8 mouse cellular contexts compared by ENCODE assay signal in genomic region chr11:59759178-59759577, GRCm38 (mm10). TPM values are rescaled to one million over a fixed set of nuclear protein-coding genes. Genes with fewer than 3 reads are reported as not detected.
DNase-seq lines count a peak whose midpoint lies in the region; ATAC-seq and TF ChIP-seq lines count a peak whose summit lies in the region.

No protein-coding gene starts in this region.

- peak; percentile 66 for DNase-seq in ovary, adult 18-20 months (ENCODE audit: low spot score)
- DNase-seq in ovary, postnatal 10 days (ENCODE audit: low spot score): no peak
- DNase-seq in cerebellum, adult 11 months: peak; percentile 90
- DNase-seq in heart, adult 11 months: peak; percentile 97
- peak; percentile 37 to 56 for DNase-seq in kidney, postnatal 36 days
- peak; percentile 90 for DNase-seq in midbrain, postnatal 0 days (ENCODE audit: low spot score)
- DNase-seq in spleen, postnatal 14 days (ENCODE audit: low spot score in 2 of 2): no peak
- DNase-seq in thymus, adult 2 months: no peak

- TF ChIP-seq CTCF in midbrain, postnatal 0 days (IDR thresholded peaks at IDR 0.05): no peak; the same call in 1 of the 2 replicates
- TF ChIP-seq CTCF in thymus, adult 2 months (IDR thresholded peaks at IDR 0.05; ENCODE audit: borderline replicate concordance, control insufficient read depth, extremely low read depth, insufficient read depth, low read length, poor library complexity): no peak

- no peak overlapping the region for H3K4me3 ChIP-seq in midbrain, postnatal 0 days (ENCODE audit: low read depth, low read length)
- no peak overlapping the region for H3K4me3 ChIP-seq in thymus, adult 2 months (ENCODE audit: control insufficient read depth, insufficient read depth, low read length)

- peaks cover 82% of the 10 kb centered on the region for H3K36me3 ChIP-seq in midbrain, postnatal 0 days (ENCODE audit: insufficient read depth, low read length)
- H3K36me3 ChIP-seq in thymus, adult 2 months (ENCODE audit: control insufficient read depth, insufficient read depth, low read length): peaks cover 64% of the 10 kb centered on the region

- no peaks in the 10 kb centered on the region for H3K9me3 ChIP-seq in midbrain, postnatal 0 days (ENCODE audit: low read length)

- no peaks in the 10 kb centered on the region for H3K27me3 ChIP-seq in midbrain, postnatal 0 days (ENCODE audit: insufficient read depth, low read length)
- no peaks in the 10 kb centered on the region for H3K27me3 ChIP-seq in thymus, adult 2 months (ENCODE audit: control insufficient read depth, insufficient read depth, low read length)

- 65% methylated on average over 4 of the region's 4 CpGs for WGBS in midbrain, postnatal 0 days
- 95% methylated on average over 4 of the region's 4 CpGs for WGBS in thymus, adult 2 months

- TF ChIP-seq POLR2A in thymus, adult 2 months (IDR thresholded peaks at IDR 0.05; ENCODE audit: control insufficient read depth, extremely low read depth, insufficient read depth, low read length, poor library complexity): no peak

- no peaks in the 10 kb centered on the region for H3K4me1 ChIP-seq in midbrain, postnatal 0 days (ENCODE audit: insufficient read depth, low read length)
- no peaks in the 10 kb centered on the region for H3K4me1 ChIP-seq in thymus, adult 2 months (replicated peaks; ENCODE audit: control insufficient read depth, insufficient read depth, low read length)

- no peak overlapping the region for H3K9ac ChIP-seq in midbrain, postnatal 0 days (replicated peaks; ENCODE audit: low read length, poor library complexity, severe bottlenecking)

- peak; percentile 80 for ATAC-seq in midbrain, postnatal 0 days (ENCODE audit: low FRiP score)

- H3K27ac ChIP-seq in midbrain, postnatal 0 days (ENCODE audit: low read depth, low read length): peak overlapping the region; percentile 57; the same call in 1 of the 2 replicates
- no peak overlapping the region for H3K27ac ChIP-seq in thymus, adult 2 months (ENCODE audit: control insufficient read depth, insufficient read depth, low read length)

- H3K4me2 ChIP-seq in midbrain, postnatal 0 days (ENCODE audit: low read depth, low read length, poor library complexity, severe bottlenecking): no peak overlapping the region

RNA-seq across cellular contexts. Expression of gene Pld6, which starts 28.3 kb away (rescaled TPM):
- 18.3 and 19.0 TPM in 2 replicates for total RNA-seq in midbrain, postnatal 0 days (2014; rRNA removed)
- polyA plus RNA-seq in midbrain, postnatal 0 days (2015; fragmentation: Nextera tagmentation; extraction: Ambion mirVana): 26.2 and 32.2 TPM in 2 replicates
- polyA plus RNA-seq in thymus, adult 2 months (2012; rRNA removed): 1.8 and 2.0 TPM in 2 replicates

RNA-seq across cellular contexts. Expression of gene Flcn, which starts 50.6 kb away (rescaled TPM):
- 41.5 and 44.0 TPM in 2 replicates for total RNA-seq in midbrain, postnatal 0 days (2014; rRNA removed)
- polyA plus RNA-seq in midbrain, postnatal 0 days (2015; fragmentation: Nextera tagmentation; extraction: Ambion mirVana): 31.0 and 34.7 TPM in 2 replicates
- polyA plus RNA-seq in thymus, adult 2 months (2012; rRNA removed): 74.4 and 74.7 TPM in 2 replicates

Comparison
In these comparisons a context has a peak if more than half of its experiments do, and no peak if none do; other contexts are left out.
1. DNase-seq: peak in ovary, adult 18-20 months (single experiment), cerebellum, adult 11 months (single experiment), heart, adult 11 months (single experiment), kidney, postnatal 36 days (2 of 2) and midbrain, postnatal 0 days (single experiment); none in ovary, postnatal 10 days (single experiment), spleen, postnatal 14 days (0 of 2) and thymus, adult 2 months (single experiment).